Mouse (Mus musculus) small intestine, adult 2 months (tissue): ENCODE data around the gene Hoxb5.

ENCODE experiments used
- CTCF ChIP-seq: fragments of 200-500 bp; IDR thresholded peaks from 2 replicates; pipeline ENCODE4 v1.5.1; 2012; ENCODE audit warnings: low read depth, mild to moderate bottlenecking, control low read depth, inconsistent platforms, low read length, moderate library complexity, mixed read lengths; ENCODE audit not compliant: insufficient replicate concordance, insufficient read length; ENCODE audit errors: extremely low read depth
- POLR2A ChIP-seq: fragments of 200-500 bp; IDR thresholded peaks from 2 replicates; pipeline ENCODE4 v1.6.1; 2012; ENCODE audit warnings: low read depth, mild to moderate bottlenecking, control low read depth, inconsistent platforms, low read length, moderate library complexity

DNA sequence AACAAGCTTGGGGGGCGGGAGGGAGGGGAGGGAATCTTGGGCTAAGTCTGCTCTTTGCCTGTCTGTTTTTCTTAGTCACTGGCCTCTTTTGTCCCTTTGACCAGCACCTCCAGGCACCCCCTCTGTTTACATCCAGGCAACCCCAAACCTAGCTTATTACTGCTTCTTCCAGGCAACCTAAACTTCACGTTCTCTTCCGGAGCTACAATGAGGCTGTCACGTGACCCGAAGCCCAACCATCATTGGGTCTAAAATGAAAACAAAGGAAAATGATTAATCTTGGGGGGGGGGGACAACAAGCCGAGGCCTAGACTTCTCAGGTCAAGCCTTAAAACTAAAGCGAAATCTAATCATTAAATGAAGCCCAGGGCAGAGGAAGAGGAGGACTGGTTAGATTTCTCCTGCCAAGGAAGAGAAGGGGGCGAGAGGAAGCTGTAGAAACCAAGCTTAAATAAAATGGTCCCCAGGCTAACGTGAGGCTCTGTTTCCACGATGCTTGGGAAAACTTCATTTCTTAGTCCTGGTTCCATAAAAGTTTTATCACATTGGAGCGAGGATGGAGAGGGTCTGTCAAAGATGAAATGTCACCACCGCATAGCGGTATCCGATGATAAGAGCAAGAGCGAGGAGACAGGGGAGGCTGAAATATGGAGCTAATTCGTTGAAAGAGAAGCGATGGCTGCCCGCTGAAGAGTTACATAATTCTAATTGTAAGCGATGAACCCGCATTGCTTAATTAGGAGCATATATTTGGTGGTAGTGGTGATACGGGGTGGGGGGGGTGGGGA, 45.2 kb downstream of the Hoxb5 start:
- TF ChIP-seq CTCF (no peak), POLR2A (no peak)
